Mouse (Mus musculus) left cerebral cortex, adult 2 months (tissue): ENCODE data around the gene Parva. TPM values are rescaled to one million over a fixed set of nuclear protein-coding genes. Genes with fewer than 3 reads are reported as not detected.

Experiments
- DNase-seq, 2 experiments: peaks; one replicate each; pipeline ENCODE4 v3.0.0; 2021 to 2022; ENCODE audit warnings: low spot score in 2 of 2, mixed read lengths in 1 of 2; ENCODE audit errors: extremely low spot score in 1 of 2
- H3K27ac ChIP-seq: fragments of 200-600 bp; 2 replicates; pipeline ENCODE4 v1.8.1; 2022
- H3K4me3 ChIP-seq: fragments of 200-600 bp; 2 replicates; pipeline ENCODE4 v1.8.1; 2022
- CTCF ChIP-seq: fragments of 200-600 bp; IDR thresholded peaks from 2 replicates; pipeline ENCODE4 v1.8.1; 2022; ENCODE audit warnings: antibody characterized with exemption, mild to moderate bottlenecking, moderate library complexity
- intact Hi-C: fragments of 180-260 bp; cut with DNase I; formaldehyde crosslinking; loops from one replicate; pipeline ENCODE4 v1.15.1; 2025
- total RNA-seq, 2 experiments: library from RNA; stranded (reverse); gene quantifications; 2 replicates each; pipeline ENCODE4 v1.2.3; 2021

Parva gene
- total RNA-seq, 2 experiments from 2014 or later, result 52.8 to 57.2 TPM

GRCm38 (mm10) chr7:112530924-112531323 lies 103.6 kb downstream of the Parva start:
- no peak overlapping the region for H3K27ac ChIP-seq
- DNase-seq, result no peak
- intact Hi-C loops, result no loop called here
- no peak overlapping the region for H3K4me3 ChIP-seq
- no peak for TF ChIP-seq CTCF

- no peak for TF ChIP-seq CTCF
- Histone ChIP-seq H3K27ac (no peak overlapping the region), H3K4me3 (no peak overlapping the region)
- DNase-seq, result no peak
- intact Hi-C loops, result no loop called here
Observed at GRCm38 (mm10) chr7:112534148-112534547, 106.8 kb downstream of the Parva start.

- DNase-seq, result peak; percentile 17 to 56
- H3K27ac ChIP-seq, result 0 out of 2 replicates have a peak overlapping the region, but pooled peaks have one; percentile 10
- H3K4me3 ChIP-seq, result no peak overlapping the region
- TF ChIP-seq CTCF, result no peak
- intact Hi-C loops, result loop anchor here (5.0 kb wide), 1 partner anchor 63 kb away; no protein-coding TSS in a partner anchor
Observed at GRCm38 (mm10) chr7:112535408-112535921, 108.2 kb downstream of the Parva start.

DNA sequence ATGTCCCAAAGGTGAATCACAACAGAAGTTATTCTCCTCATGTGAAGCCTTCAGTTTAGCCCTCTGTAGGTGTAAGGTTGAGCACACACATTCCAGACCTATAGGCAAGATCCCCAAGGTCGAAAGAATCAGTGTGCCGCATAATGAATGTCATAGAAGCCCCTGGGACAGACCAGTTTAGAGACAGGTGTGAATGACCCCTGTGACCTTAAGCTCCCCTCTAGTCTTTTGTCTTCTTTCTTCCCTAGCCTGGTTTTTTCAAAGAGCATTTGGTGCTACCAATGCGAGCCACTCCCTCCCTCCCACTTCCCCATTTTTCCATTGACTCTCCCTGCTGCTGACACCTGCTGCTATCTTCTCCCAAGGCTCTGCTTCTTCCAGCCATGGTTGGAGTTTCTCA lies 121.8 kb downstream of the Parva start:
- TF ChIP-seq CTCF, result no peak
- Histone ChIP-seq H3K27ac (no peak overlapping the region), H3K4me3 (no peak overlapping the region)
- intact Hi-C loops, result no loop called here
- no peak for DNase-seq

DNA sequence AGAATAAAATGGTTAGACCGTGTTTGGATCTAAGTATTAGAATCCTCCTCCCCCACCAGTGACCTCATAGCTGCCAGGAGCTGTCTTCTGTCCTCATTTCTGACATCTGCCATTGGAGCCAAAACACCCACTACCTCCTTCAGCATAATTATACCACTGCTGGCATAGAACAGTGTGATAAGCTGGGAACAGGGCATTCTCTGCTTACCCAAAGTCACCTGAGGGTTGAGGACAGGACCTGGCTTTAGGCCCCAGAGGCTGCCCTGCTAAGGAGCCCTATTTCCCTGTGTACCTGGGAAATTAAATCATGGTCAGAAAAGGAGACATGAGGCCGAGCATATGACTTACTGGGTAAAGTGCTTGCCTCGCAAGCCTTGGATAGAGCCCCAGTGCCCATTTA lies 134.2 kb downstream of the Parva start:
- intact Hi-C loops, result no loop called here
- H3K4me3 ChIP-seq, result no peak overlapping the region
- no peak for TF ChIP-seq CTCF

DNA sequence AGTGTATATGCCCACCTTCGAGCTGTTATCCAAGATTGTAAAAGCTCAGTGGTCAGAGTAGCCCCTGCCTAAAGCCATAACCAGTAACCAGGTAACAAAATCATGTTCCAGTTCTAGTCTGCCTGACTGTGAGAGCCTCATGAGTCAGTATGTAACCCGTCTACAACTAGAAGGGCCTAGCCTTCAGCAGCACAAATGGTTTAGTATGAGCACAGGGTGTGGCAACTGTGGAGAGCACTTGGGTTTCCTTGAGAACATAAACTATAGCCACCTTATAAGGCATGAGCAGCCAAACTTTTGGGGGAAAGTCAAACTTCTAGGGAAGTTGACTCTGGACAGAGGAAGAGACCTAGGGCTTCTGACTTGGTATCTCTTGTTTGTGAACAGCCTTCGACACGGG lies 139.7 kb downstream of the Parva start:
- Histone ChIP-seq H3K4me3 (no peak overlapping the region), H3K27ac (no peak overlapping the region)
- intact Hi-C loops, result no loop called here
- no peak for TF ChIP-seq CTCF
- DNase-seq, result no peak

More for the DNA sequence above, 134.2 kb downstream of the Parva start:
- H3K27ac ChIP-seq, result no peak overlapping the region
- no peak for DNase-seq

GRCm38 (mm10) chr7:112568961-112569360 lies 141.7 kb downstream of the Parva start:
- DNase-seq, result no peak
- intact Hi-C loops, result no loop called here

DNA sequence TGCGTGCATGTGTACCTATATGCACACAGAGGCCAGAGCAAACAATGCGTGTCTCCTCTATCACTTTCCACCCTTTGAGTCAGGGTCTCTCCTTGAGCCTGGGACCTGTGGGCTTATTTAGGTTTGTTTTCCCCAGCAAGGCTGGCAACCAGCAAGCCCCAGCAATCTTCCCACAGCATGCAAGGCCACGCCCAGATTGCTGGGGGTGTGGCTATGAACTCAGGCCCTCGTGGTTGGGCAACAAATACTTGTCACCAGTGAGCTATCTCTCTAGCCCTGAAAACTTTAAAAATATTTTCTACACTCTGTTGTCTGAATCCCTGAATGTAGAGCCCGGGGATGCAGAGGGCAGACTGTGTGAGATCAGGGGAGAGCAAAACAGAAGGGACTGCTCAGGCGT lies 154.3 kb downstream of the Parva start:
- no peak for DNase-seq
- no peak overlapping the region for H3K4me3 ChIP-seq
- TF ChIP-seq CTCF, result no peak
- no peak overlapping the region for H3K27ac ChIP-seq
- intact Hi-C loops, result no loop called here

More at GRCm38 (mm10) chr7:112568961-112569360, 141.7 kb downstream of the Parva start:
- Histone ChIP-seq H3K27ac (no peak overlapping the region), H3K4me3 (no peak overlapping the region)
- TF ChIP-seq CTCF, result no peak

GRCm38 (mm10) chr7:112582882-112583405 lies 155.6 kb downstream of the Parva start:
- no peak for DNase-seq
- H3K27ac ChIP-seq, result no peak overlapping the region
- intact Hi-C loops, result no loop called here
- no peak for TF ChIP-seq CTCF
- no peak overlapping the region for H3K4me3 ChIP-seq

- Histone ChIP-seq H3K4me3 (no peak overlapping the region), H3K27ac (no peak overlapping the region)
- DNase-seq, result no peak
- no peak for TF ChIP-seq CTCF
- intact Hi-C loops, result no loop called here
Observed at GRCm38 (mm10) chr7:112587449-112587848, 160.1 kb downstream of the Parva start.

GRCm38 (mm10) chr7:112589530-112589929 lies 162.2 kb downstream of the Parva start:
- Histone ChIP-seq H3K27ac (no peak overlapping the region), H3K4me3 (no peak overlapping the region)
- no peak for TF ChIP-seq CTCF
- no peak for DNase-seq
- intact Hi-C loops, result no loop called here

GRCm38 (mm10) chr7:112593586-112593985 lies 166.3 kb downstream of the Parva start:
- Histone ChIP-seq H3K27ac (no peak overlapping the region), H3K4me3 (no peak overlapping the region)
- intact Hi-C loops, result no loop called here
- TF ChIP-seq CTCF, result no peak
- no peak for DNase-seq

DNA sequence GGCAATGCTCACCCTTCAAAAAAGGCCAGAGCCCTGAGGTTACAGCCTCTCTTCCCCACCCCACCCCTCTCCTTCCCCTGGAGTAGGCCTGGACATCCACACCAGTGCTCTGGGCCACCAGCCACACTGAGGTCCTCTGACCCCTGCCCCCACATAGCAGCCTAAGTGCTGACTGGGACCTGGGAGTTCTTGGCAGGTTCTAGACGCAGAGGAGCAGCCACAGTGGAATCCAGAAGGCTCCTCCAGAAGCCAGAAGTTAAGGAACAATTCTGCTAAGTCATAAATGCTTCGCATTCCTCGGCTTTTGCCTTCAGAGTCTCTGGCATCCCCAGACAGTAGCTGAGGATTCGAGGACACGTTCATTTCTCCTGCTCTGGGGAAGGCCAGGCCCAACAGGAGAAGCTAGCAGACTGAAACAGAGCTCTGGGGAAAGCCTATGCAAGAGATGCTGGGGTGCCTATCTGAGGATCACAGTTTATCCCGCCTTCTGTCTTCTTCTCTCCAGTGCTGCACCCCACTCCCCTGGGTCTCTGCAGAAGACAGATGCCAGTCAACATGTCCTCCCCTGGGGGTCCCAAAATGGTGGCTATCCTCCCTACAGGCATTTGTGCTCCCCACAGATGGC lies 168.0 kb downstream of the Parva start:
- H3K27ac ChIP-seq, result no peak overlapping the region
- intact Hi-C loops, result no loop called here
- no peak for DNase-seq
- no peak overlapping the region for H3K4me3 ChIP-seq
- TF ChIP-seq CTCF, result no peak
